ENCODE assay signal across 8 mouse cellular contexts in the genomic region with DNA sequence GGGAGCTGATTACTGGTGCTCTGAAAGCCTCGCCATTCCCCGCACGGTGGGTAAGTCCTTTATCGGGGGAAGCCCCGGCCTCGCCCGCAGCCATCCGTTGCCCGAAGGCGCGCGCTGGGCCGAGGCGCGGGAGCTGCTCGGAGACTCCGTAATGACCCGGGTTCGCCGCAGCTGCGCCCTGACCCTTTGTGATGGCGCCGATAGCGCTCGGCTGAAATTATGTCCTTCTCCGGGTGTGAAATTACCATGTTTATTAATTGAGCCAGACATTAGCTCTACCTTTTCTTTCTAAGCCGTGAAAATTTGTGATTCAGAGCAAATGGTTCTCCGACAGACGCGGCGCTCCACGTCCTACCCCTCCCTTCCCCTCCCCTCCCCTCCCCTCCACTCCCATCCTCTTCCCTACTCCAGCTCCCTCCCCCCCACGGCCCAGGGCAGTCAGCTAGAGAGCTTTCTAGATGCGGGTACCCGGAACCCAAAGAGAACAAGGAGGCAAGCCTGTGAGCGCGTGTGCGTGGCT. TPM values are rescaled to one million over a fixed set of nuclear protein-coding genes. Genes with fewer than 3 reads are reported as not detected.
DNase-seq lines count a peak whose midpoint lies in the region; ATAC-seq and TF ChIP-seq lines count a peak whose summit lies in the region.
"Had no signal": no experiment of that assay in that cellular context is flagged by ENCODE, and none has a peak within 500 bp of the region (broad histone marks: within the 10 kb centered on the region; RNA-seq: fewer than 3 reads in every experiment).

No protein-coding gene starts in this region.

- no peak overlapping the region for H3K27ac ChIP-seq in lung, embryonic 16.5 days (ENCODE audit: low read length)
- H3K27ac ChIP-seq in forebrain, embryonic 14.5 days (ENCODE audit: low read depth, low read length) = no peak overlapping the region
- H3K27ac ChIP-seq in liver, postnatal 0 days (ENCODE audit: low read depth) = no peak overlapping the region

- H3K36me3 ChIP-seq in lung, embryonic 16.5 days (ENCODE audit: control insufficient read depth, insufficient read depth, low read length) = no peaks in the 10 kb centered on the region
- H3K36me3 ChIP-seq in forebrain, embryonic 14.5 days (ENCODE audit: control insufficient read depth, insufficient read depth, low read length) = no peaks in the 10 kb centered on the region
- H3K36me3 ChIP-seq in liver, postnatal 0 days (replicated peaks; ENCODE audit: insufficient read depth, low read length) = no peaks in the 10 kb centered on the region

- no peak overlapping the region for H3K9ac ChIP-seq in lung, embryonic 16.5 days (ENCODE audit: low read length)
- no peak overlapping the region for H3K9ac ChIP-seq in forebrain, embryonic 14.5 days (ENCODE audit: low read length)
- no peak overlapping the region for H3K9ac ChIP-seq in liver, postnatal 0 days (replicated peaks)

- TF ChIP-seq EP300 in liver, postnatal 0 days (IDR thresholded peaks at IDR 0.05; ENCODE audit: low read depth) = no peak

- ATAC-seq in lung, embryonic 16.5 days (ENCODE audit: low read depth) = no peak
- ATAC-seq in forebrain, embryonic 14.5 days = peak; percentile 52
- no peak for ATAC-seq in liver, postnatal 0 days

- no peak for TF ChIP-seq POLR2A in lung, adult 2 months (IDR thresholded peaks at IDR 0.05; ENCODE audit: borderline replicate concordance, extremely low read depth, low read depth, low read length)

- peak overlapping the region; percentile 15; the same call in 1 of the 2 replicates for H3K4me3 ChIP-seq in lung, embryonic 16.5 days (ENCODE audit: low read length)
- no peak overlapping the region for H3K4me3 ChIP-seq in lung, adult 2 months (replicated peaks; ENCODE audit: extremely low read depth, low read depth, low read length)
- peak overlapping the region; percentile 11; the same call in 1 of the 2 replicates for H3K4me3 ChIP-seq in forebrain, embryonic 14.5 days (ENCODE audit: low read depth, low read length)
- no peak overlapping the region for H3K4me3 ChIP-seq in liver, postnatal 0 days (ENCODE audit: low read depth, low read length)
- H3K4me3 ChIP-seq: megakaryocyte, embryonic 14.5 days had no signal

- peaks cover 5% of the 10 kb centered on the region for H3K4me1 ChIP-seq in lung, embryonic 16.5 days (replicated peaks; ENCODE audit: control insufficient read depth, insufficient read depth, low read length)
- no peaks in the 10 kb centered on the region for H3K4me1 ChIP-seq in lung, adult 2 months (ENCODE audit: control insufficient read depth, insufficient read depth, low read length)
- no peaks in the 10 kb centered on the region for H3K4me1 ChIP-seq in forebrain, embryonic 14.5 days (ENCODE audit: control insufficient read depth, insufficient read depth, low read length)
- no peaks in the 10 kb centered on the region for H3K4me1 ChIP-seq in liver, postnatal 0 days (ENCODE audit: insufficient read depth)
- H3K4me1 ChIP-seq: megakaryocyte, embryonic 14.5 days had no signal

- no peaks in the 10 kb centered on the region for H3K9me3 ChIP-seq in lung, embryonic 16.5 days (ENCODE audit: control insufficient read depth, low read length)
- no peaks in the 10 kb centered on the region for H3K9me3 ChIP-seq in forebrain, embryonic 14.5 days (replicated peaks; ENCODE audit: control insufficient read depth, low read length)
- no peaks in the 10 kb centered on the region for H3K9me3 ChIP-seq in liver, postnatal 0 days (ENCODE audit: low read length)

- under 1% methylated on average over 38 of the region's 38 CpGs for WGBS in lung, embryonic 16.5 days
- under 1% methylated on average over 38 of the region's 38 CpGs for WGBS in lung, adult 2 months
- under 1% methylated on average over 38 of the region's 38 CpGs for WGBS in forebrain, embryonic 14.5 days
- 1% methylated on average over 38 of the region's 38 CpGs for WGBS in liver, postnatal 0 days (ENCODE audit: insufficient replicate concordance)

- no peak for DNase-seq in lung, adult 2 months
- no peak for DNase-seq in forebrain, embryonic 14.5 days (ENCODE audit: low spot score)
- peak; percentile 67 for DNase-seq in mesoderm, embryonic 11.5 days (ENCODE audit: low read depth, low spot score)
- no peak for DNase-seq in urinary bladder, adult 18-20 months (ENCODE audit: low spot score in 2 of 2)
- DNase-seq in liver, postnatal 0 days = no peak
- DNase-seq in frontal cortex, postnatal 10 days (ENCODE audit: low spot score in 2 of 2) = no peak

- H3K4me2 ChIP-seq in lung, embryonic 16.5 days (ENCODE audit: low read depth, low read length) = no peak overlapping the region
- H3K4me2 ChIP-seq in forebrain, embryonic 14.5 days (ENCODE audit: low read length) = peak overlapping the region; percentile 37
- H3K4me2 ChIP-seq in liver, postnatal 0 days (ENCODE audit: low read depth, low read length) = no peak overlapping the region

- TF ChIP-seq CTCF in lung, adult 2 months (IDR thresholded peaks at IDR 0.05; ENCODE audit: insufficient read depth, low read length) = no peak
- no peak for TF ChIP-seq CTCF in liver, postnatal 0 days (IDR thresholded peaks at IDR 0.05; ENCODE audit: low read depth)

- H3K27me3 ChIP-seq in lung, embryonic 16.5 days (ENCODE audit: control insufficient read depth, insufficient read depth, low read depth, low read length) = peaks cover 86% of the 10 kb centered on the region
- H3K27me3 ChIP-seq in forebrain, embryonic 14.5 days (replicated peaks; ENCODE audit: control insufficient read depth, insufficient read depth, low read length) = peaks cover 84% of the 10 kb centered on the region
- H3K27me3 ChIP-seq in liver, postnatal 0 days (ENCODE audit: insufficient read depth, low read length) = peaks cover 88% of the 10 kb centered on the region

RNA-seq across cellular contexts. Expression of a gene that starts 34.1 kb away (rescaled TPM):
- 0.10 and 0.34 TPM in 2 replicates for polyA plus RNA-seq in lung, embryonic 16.5 days (2015; fragmentation: Nextera tagmentation; extraction: Ambion mirVana)
- polyA plus RNA-seq in lung, adult 2 months (2012; rRNA removed) = 0.48 and 4.0 TPM in 2 replicates
- 0.20 and 0.41 TPM in 2 replicates for polyA plus RNA-seq in forebrain, embryonic 14.5 days (2014; fragmentation: Nextera tagmentation; extraction: Ambion mirVana)
- polyA plus RNA-seq in liver, postnatal 0 days (2015; fragmentation: Nextera tagmentation; extraction: Ambion mirVana) = not detected in 2 replicates

Comparison
In these comparisons a context has a peak if more than half of its experiments do, and no peak if none do; other contexts are left out.
1. H3K4me3 ChIP-seq: peak in lung, embryonic 16.5 days (single experiment) and forebrain, embryonic 14.5 days (single experiment); none in lung, adult 2 months (single experiment) and liver, postnatal 0 days (single experiment).